Mouse (Mus musculus) megakaryocyte, embryonic 14.5 days (primary cell): ENCODE measurements around the gene Abcc4.

ENCODE experiments used
- FLI1 ChIP-seq: IDR thresholded peaks from 2 replicates; pipeline ENCODE4 v1.6.1; 2012; ENCODE audit warnings: low read length, inconsistent platforms, mixed read lengths
- GATA1 ChIP-seq: IDR thresholded peaks from 3 replicates; pipeline ENCODE4 v1.6.1; 2012; ENCODE audit warnings: mixed read lengths, low read length, inconsistent platforms, borderline replicate concordance

- no peak for TF ChIP-seq GATA1
- TF ChIP-seq FLI1, result no peak
Measured at GRCm38 (mm10) chr14:118568116-118568673, 137.8 kb downstream of the Abcc4 start.
